Mouse (Mus musculus) embryonic facial prominence, embryonic 10.5 days (tissue): ENCODE data around the gene Flii. TPM values are rescaled to one million over a fixed set of nuclear protein-coding genes. Genes with fewer than 3 reads are reported as not detected.
A peak's percentile ranks its signal among the peaks of the same experiment; 100 is the strongest.

Experiments
- DNase-seq: peaks from one replicate; pipeline ENCODE4 v3.0.0-alpha.2; 2017; ENCODE audit warnings: low spot score
- H3K27ac ChIP-seq: fragments of 300-500 bp; sonication (generic); replicated peaks from 2 replicates; pipeline ENCODE4 v1.5.1; 2016; ENCODE audit warnings: mild to moderate bottlenecking
- H3K27me3 ChIP-seq: fragments of 300-500 bp; sonication (generic); replicated peaks from 2 replicates; pipeline ENCODE4 v1.6.1; 2016; ENCODE audit warnings: low read depth, mild to moderate bottlenecking; ENCODE audit not compliant: poor library complexity, severe bottlenecking
- H3K36me3 ChIP-seq: fragments of 300-500 bp; sonication (generic); replicated peaks from 2 replicates; pipeline ENCODE4 v1.6.1; 2016; ENCODE audit warnings: mild to moderate bottlenecking, moderate library complexity
- H3K4me1 ChIP-seq: fragments of 300-500 bp; sonication (generic); 2 replicates; pipeline ENCODE4 v1.6.1; 2016
- H3K4me3 ChIP-seq: fragments of 300-500 bp; sonication (generic); 2 replicates; pipeline ENCODE4 v1.5.1; 2016; ENCODE audit warnings: mild to moderate bottlenecking, moderate library complexity
- H3K9me3 ChIP-seq: fragments of 300-500 bp; sonication (generic); 2 replicates; pipeline ENCODE4 v1.6.1; 2016; ENCODE audit warnings: mild to moderate bottlenecking
- WGBS: fragments of 180-500 bp; shearing (Covaris S2); methylation state at CpG from one replicate; pipeline ENCODE4 v1.1.7; 2016; 5-methylcytosine and 5-hydroxymethylcytosine counted together
- polyA plus RNA-seq: library from polyadenylated mRNA; unstranded; fragments of >200 nt; fragmentation: Nextera tagmentation; extraction: Ambion mirVana; gene quantifications from 2 replicates; pipeline ENCODE4 v1.2.1, GENCODE M21; 2016

Gene Flii
- polyA plus RNA-seq, 1 experiment from 2014 or later, result 71.9 TPM

- Histone ChIP-seq H3K4me3 (no peak overlapping the region), H3K27me3 (no peaks in the 10 kb centered on the region), H3K9me3 (no peaks in the 10 kb centered on the region), H3K4me1 (no peaks in the 10 kb centered on the region), H3K27ac (no peak overlapping the region), H3K36me3 (peaks cover 100% of the 10 kb centered on the region)
- no peak for DNase-seq
- WGBS, result 94% methylated on average over 17 of the region's 17 CpGs
These were observed 15.8 kb downstream of the Flii start for GRCm38 (mm10) chr11:60711218-60711617.

- WGBS, result 94% methylated on average over 45 of the region's 45 CpGs
- H3K9me3 ChIP-seq, result no peaks in the 10 kb centered on the region
- H3K27ac ChIP-seq, result no peak overlapping the region
- DNase-seq, result no peak
- H3K36me3 ChIP-seq, result peaks cover 100% of the 10 kb centered on the region
- no peaks in the 10 kb centered on the region for H3K27me3 ChIP-seq
- H3K4me3 ChIP-seq, result no peak overlapping the region
- H3K4me1 ChIP-seq, result no peaks in the 10 kb centered on the region
These were observed 17.3 kb downstream of the Flii start for GRCm38 (mm10) chr11:60709481-60710465.

GRCm38 (mm10) chr11:60708631-60709030 is 18.4 kb downstream of the Flii start:
- H3K27me3 ChIP-seq, result no peaks in the 10 kb centered on the region
- H3K36me3 ChIP-seq, result peaks cover 100% of the 10 kb centered on the region
- H3K9me3 ChIP-seq, result no peaks in the 10 kb centered on the region
- DNase-seq, result no peak
- no peak overlapping the region for H3K4me3 ChIP-seq
- peaks cover 3% of the 10 kb centered on the region; the same call in 1 of the 2 replicates for H3K4me1 ChIP-seq
- WGBS, result 89% methylated on average over 10 of the region's 10 CpGs
- no peak overlapping the region for H3K27ac ChIP-seq

- peaks cover 12% of the 10 kb centered on the region for H3K4me1 ChIP-seq
- H3K36me3 ChIP-seq, result peaks cover 100% of the 10 kb centered on the region
- H3K27ac ChIP-seq, result no peak overlapping the region
- no peak overlapping the region for H3K4me3 ChIP-seq
- no peak for DNase-seq
- H3K9me3 ChIP-seq, result no peaks in the 10 kb centered on the region
- H3K27me3 ChIP-seq, result no peaks in the 10 kb centered on the region
- WGBS, result 81% methylated on average over 3 of the region's 3 CpGs
These were observed 19.4 kb downstream of the Flii start for GRCm38 (mm10) chr11:60707672-60708071.

GRCm38 (mm10) chr11:60706696-60707480 is 20.2 kb downstream of the Flii start:
- Histone ChIP-seq H3K4me3 (no peak overlapping the region), H3K9me3 (no peaks in the 10 kb centered on the region), H3K27me3 (no peaks in the 10 kb centered on the region), H3K4me1 (peaks cover 19% of the 10 kb centered on the region), H3K36me3 (peaks cover 99% of the 10 kb centered on the region), H3K27ac (no peak overlapping the region)
- no peak for DNase-seq
- WGBS, result 87% methylated on average over 14 of the region's 14 CpGs

GRCm38 (mm10) chr11:60706076-60706475 is 21.0 kb downstream of the Flii start:
- Histone ChIP-seq H3K36me3 (peaks cover 95% of the 10 kb centered on the region), H3K4me3 (no peak overlapping the region), H3K4me1 (peaks cover 27% of the 10 kb centered on the region), H3K27me3 (no peaks in the 10 kb centered on the region), H3K27ac (no peak overlapping the region), H3K9me3 (no peaks in the 10 kb centered on the region)
- 94% methylated on average over 7 of the region's 7 CpGs for WGBS
- no peak for DNase-seq

- Histone ChIP-seq H3K36me3 (peaks cover 87% of the 10 kb centered on the region), H3K27me3 (no peaks in the 10 kb centered on the region), H3K27ac (no peak overlapping the region), H3K9me3 (no peaks in the 10 kb centered on the region), H3K4me3 (no peak overlapping the region), H3K4me1 (peaks cover 36% of the 10 kb centered on the region)
- 96% methylated on average over 3 of the region's 3 CpGs for WGBS
- no peak for DNase-seq
These were observed 21.8 kb downstream of the Flii start for GRCm38 (mm10) chr11:60705255-60705654.

GRCm38 (mm10) chr11:60704023-60704880 is 22.8 kb downstream of the Flii start:
- no peaks in the 10 kb centered on the region for H3K27me3 ChIP-seq
- 94% methylated on average over 19 of the region's 19 CpGs for WGBS
- peaks cover 77% of the 10 kb centered on the region for H3K36me3 ChIP-seq
- peaks cover 37% of the 10 kb centered on the region for H3K4me1 ChIP-seq
- DNase-seq, result no peak
- H3K27ac ChIP-seq, result no peak overlapping the region
- no peaks in the 10 kb centered on the region for H3K9me3 ChIP-seq
- no peak overlapping the region for H3K4me3 ChIP-seq

- WGBS, result 37% methylated on average over 4 of the region's 4 CpGs
- Histone ChIP-seq H3K4me1 (peaks cover 46% of the 10 kb centered on the region), H3K27me3 (no peaks in the 10 kb centered on the region), H3K27ac (no peak overlapping the region), H3K36me3 (peaks cover 66% of the 10 kb centered on the region), H3K9me3 (no peaks in the 10 kb centered on the region), H3K4me3 (no peak overlapping the region)
- peak; percentile 78 for DNase-seq
These were observed 23.9 kb downstream of the Flii start for GRCm38 (mm10) chr11:60703131-60703530.

- no peak overlapping the region for H3K27ac ChIP-seq
- H3K4me1 ChIP-seq, result peaks cover 47% of the 10 kb centered on the region
- H3K27me3 ChIP-seq, result no peaks in the 10 kb centered on the region
- peaks cover 50% of the 10 kb centered on the region for H3K36me3 ChIP-seq
- H3K9me3 ChIP-seq, result no peaks in the 10 kb centered on the region
- peak overlapping the region; percentile 92 for H3K4me3 ChIP-seq
- no peak for DNase-seq
- 82% methylated on average over 4 of the region's 4 CpGs for WGBS
These were observed 25.5 kb downstream of the Flii start for GRCm38 (mm10) chr11:60701611-60702010.

- Histone ChIP-seq H3K27ac (peak overlapping the region; percentile 97), H3K9me3 (no peaks in the 10 kb centered on the region), H3K36me3 (peaks cover 40% of the 10 kb centered on the region), H3K4me3 (peak overlapping the region; percentile 92), H3K4me1 (peaks cover 47% of the 10 kb centered on the region), H3K27me3 (no peaks in the 10 kb centered on the region)
- 35% methylated on average over 12 of the region's 12 CpGs for WGBS
- DNase-seq, result peak; percentile 32
These were observed 26.5 kb downstream of the Flii start for GRCm38 (mm10) chr11:60700320-60701185.
